Mouse (Mus musculus) ES-E14 (cell line): ENCODE results near the gene Ptf1a.

Experiments used
- CHD2 ChIP-seq: IDR thresholded peaks from 2 replicates; pipeline ENCODE4 v1.6.1; 2014; ENCODE audit warnings: mild to moderate bottlenecking, low read depth, low read length, inconsistent platforms
- HCFC1 ChIP-seq: IDR thresholded peaks from 2 replicates; pipeline ENCODE4 v1.6.1; 2012; ENCODE audit warnings: low read length, inconsistent platforms, borderline replicate concordance; ENCODE audit not compliant: insufficient read depth
- MAFK ChIP-seq: IDR thresholded peaks from 2 replicates; pipeline ENCODE4 v1.6.1; 2014; ENCODE audit warnings: mild to moderate bottlenecking, low read depth, low read length, inconsistent platforms; ENCODE audit not compliant: insufficient read depth
- ZC3H11A ChIP-seq: IDR thresholded peaks from 2 replicates; pipeline ENCODE4 v1.6.1; 2012; ENCODE audit warnings: low read depth, mild to moderate bottlenecking, inconsistent platforms, low read length, borderline replicate concordance
- ZNF384 ChIP-seq: IDR thresholded peaks from 2 replicates; pipeline ENCODE4 v1.6.1; 2012; ENCODE audit warnings: low read depth, low read length, inconsistent platforms

- TF ChIP-seq ZC3H11A (no peak), ZNF384 (no peak), HCFC1 (no peak), CHD2 (no peak), MAFK (no peak)
Observed at GRCm38 (mm10) chr2:19449308-19449707, 3.8 kb downstream of the Ptf1a start.
